Mouse (Mus musculus): ENCODE data around the gene Gpx1. TPM values are rescaled to one million over a fixed set of nuclear protein-coding genes. Genes with fewer than 3 reads are reported as not detected.
A peak's percentile ranks its signal among the peaks of the same experiment; 100 is the strongest.

The Gpx1 gene
- polyA plus RNA-seq, 1 experiment from 2014 or later: 453 TPM

- Histone ChIP-seq H3K27me3 (replicated peaks; ENCODE audit: control insufficient read depth, insufficient read depth, low read length) (no peaks in the 10 kb centered on the region), H3K4me2 (ENCODE audit: low read length) (no peak overlapping the region), H3K27ac (ENCODE audit: low read depth, low read length) (no peak overlapping the region), H3K9ac (ENCODE audit: low read depth, low read length) (no peak overlapping the region), H3K4me3 (ENCODE audit: low read length) (no peak overlapping the region), H3K36me3 (ENCODE audit: control insufficient read depth, insufficient read depth, low read length) (no peaks in the 10 kb centered on the region), H3K4me1 (ENCODE audit: control insufficient read depth, insufficient read depth, low read depth, low read length) (peaks cover 21% of the 10 kb centered on the region), H3K9me3 (ENCODE audit: control insufficient read depth, low read length) (no peaks in the 10 kb centered on the region)
- ATAC-seq: no peak
- 85% methylated on average over 4 of the region's 4 CpGs for WGBS
Observed at GRCm38 (mm10) chr9:108344471-108344870, 5.8 kb downstream of the Gpx1 start.

GRCm38 (mm10) chr9:108347024-108347423, 8.3 kb downstream of the Gpx1 start:
- 5% methylated on average over 11 of the region's 11 CpGs for WGBS
- ATAC-seq: no peak

GRCm38 (mm10) chr9:108347540-108348289, 9.0 kb downstream of the Gpx1 start, which contains the start of gene Usp4:
Gene Usp4 (plus strand): TSS chr9:108347853.
- no peaks in the 10 kb centered on the region for H3K9me3 ChIP-seq (ENCODE audit: control insufficient read depth, low read length)
- no peaks in the 10 kb centered on the region for H3K27me3 ChIP-seq (replicated peaks; ENCODE audit: control insufficient read depth, insufficient read depth, low read length)
- peak; percentile 97 for ATAC-seq
- peaks cover 11% of the 10 kb centered on the region for H3K4me1 ChIP-seq (ENCODE audit: control insufficient read depth, insufficient read depth, low read depth, low read length)
- H3K36me3 ChIP-seq (ENCODE audit: control insufficient read depth, insufficient read depth, low read length): peaks cover 20% of the 10 kb centered on the region
- peak within 1 kb of the TSS; percentile 99 for H3K4me3 ChIP-seq (ENCODE audit: low read length)
- peak within 1 kb of the TSS; percentile 98 for H3K27ac ChIP-seq (ENCODE audit: low read depth, low read length)
- WGBS: under 1% methylated on average over 55 of the region's 75 CpGs
- H3K4me2 ChIP-seq (ENCODE audit: low read length): peak within 1 kb of the TSS; percentile 92
- H3K9ac ChIP-seq (ENCODE audit: low read depth, low read length): peak within 1 kb of the TSS; percentile 90

More at GRCm38 (mm10) chr9:108347024-108347423, 8.3 kb downstream of the Gpx1 start:
- peak overlapping the region; percentile 90 for H3K9ac ChIP-seq (ENCODE audit: low read depth, low read length)
- H3K4me3 ChIP-seq (ENCODE audit: low read length): peak overlapping the region; percentile 99
- peak overlapping the region; percentile 92 for H3K4me2 ChIP-seq (ENCODE audit: low read length)
- peaks cover 11% of the 10 kb centered on the region for H3K4me1 ChIP-seq (ENCODE audit: control insufficient read depth, insufficient read depth, low read depth, low read length)
- H3K27me3 ChIP-seq (replicated peaks; ENCODE audit: control insufficient read depth, insufficient read depth, low read length): no peaks in the 10 kb centered on the region
- no peaks in the 10 kb centered on the region for H3K9me3 ChIP-seq (ENCODE audit: control insufficient read depth, low read length)
- peaks cover 17% of the 10 kb centered on the region for H3K36me3 ChIP-seq (ENCODE audit: control insufficient read depth, insufficient read depth, low read length)
- peak overlapping the region; percentile 98 for H3K27ac ChIP-seq (ENCODE audit: low read depth, low read length)

GRCm38 (mm10) chr9:108348290-108348680, 9.6 kb downstream of the Gpx1 start:
- Histone ChIP-seq H3K4me1 (ENCODE audit: control insufficient read depth, insufficient read depth, low read depth, low read length) (peaks cover 11% of the 10 kb centered on the region), H3K9ac (ENCODE audit: low read depth, low read length) (peak overlapping the region; percentile 90), H3K4me3 (ENCODE audit: low read length) (peak overlapping the region; percentile 99), H3K27me3 (replicated peaks; ENCODE audit: control insufficient read depth, insufficient read depth, low read length) (no peaks in the 10 kb centered on the region), H3K36me3 (ENCODE audit: control insufficient read depth, insufficient read depth, low read length) (peaks cover 24% of the 10 kb centered on the region), H3K27ac (ENCODE audit: low read depth, low read length) (peak overlapping the region; percentile 98), H3K4me2 (ENCODE audit: low read length) (peak overlapping the region; percentile 92), H3K9me3 (ENCODE audit: control insufficient read depth, low read length) (no peaks in the 10 kb centered on the region)
- ATAC-seq: no peak
- WGBS: 7% methylated on average over 14 of the region's 14 CpGs

- ATAC-seq: no peak
- WGBS: 91% methylated on average over 4 of the region's 4 CpGs
- H3K9me3 ChIP-seq (ENCODE audit: control insufficient read depth, low read length): no peaks in the 10 kb centered on the region
- H3K4me2 ChIP-seq (ENCODE audit: low read length): no peak overlapping the region
- H3K9ac ChIP-seq (ENCODE audit: low read depth, low read length): no peak overlapping the region
- no peak overlapping the region for H3K4me3 ChIP-seq (ENCODE audit: low read length)
- H3K4me1 ChIP-seq (ENCODE audit: control insufficient read depth, insufficient read depth, low read depth, low read length): peaks cover 11% of the 10 kb centered on the region
- no peak overlapping the region for H3K27ac ChIP-seq (ENCODE audit: low read depth, low read length)
- H3K27me3 ChIP-seq (replicated peaks; ENCODE audit: control insufficient read depth, insufficient read depth, low read length): no peaks in the 10 kb centered on the region
- H3K36me3 ChIP-seq (ENCODE audit: control insufficient read depth, insufficient read depth, low read length): peaks cover 34% of the 10 kb centered on the region
Observed at GRCm38 (mm10) chr9:108349727-108350126, 11.0 kb downstream of the Gpx1 start.

GRCm38 (mm10) chr9:108378234-108378633, 39.5 kb downstream of the Gpx1 start:
- H3K36me3 ChIP-seq (ENCODE audit: control insufficient read depth, insufficient read depth, low read length): peaks cover 54% of the 10 kb centered on the region
- ATAC-seq: no peak
- no peak overlapping the region for H3K4me3 ChIP-seq (ENCODE audit: low read length)
- 93% methylated on average over 9 of the region's 9 CpGs for WGBS
- H3K9ac ChIP-seq (ENCODE audit: low read depth, low read length): no peak overlapping the region
- H3K27me3 ChIP-seq (replicated peaks; ENCODE audit: control insufficient read depth, insufficient read depth, low read length): no peaks in the 10 kb centered on the region
- no peak overlapping the region for H3K4me2 ChIP-seq (ENCODE audit: low read length)
- H3K27ac ChIP-seq (ENCODE audit: low read depth, low read length): no peak overlapping the region
- no peaks in the 10 kb centered on the region for H3K4me1 ChIP-seq (ENCODE audit: control insufficient read depth, insufficient read depth, low read depth, low read length)
- no peaks in the 10 kb centered on the region for H3K9me3 ChIP-seq (ENCODE audit: control insufficient read depth, low read length)

- H3K9ac ChIP-seq (ENCODE audit: low read depth, low read length): no peak overlapping the region
- ATAC-seq: no peak
- no peak overlapping the region for H3K4me3 ChIP-seq (ENCODE audit: low read length)
- no peaks in the 10 kb centered on the region for H3K9me3 ChIP-seq (ENCODE audit: control insufficient read depth, low read length)
- no peak overlapping the region for H3K4me2 ChIP-seq (ENCODE audit: low read length)
- peaks cover 53% of the 10 kb centered on the region for H3K36me3 ChIP-seq (ENCODE audit: control insufficient read depth, insufficient read depth, low read length)
- no peak overlapping the region for H3K27ac ChIP-seq (ENCODE audit: low read depth, low read length)
- 90% methylated on average over 5 of the region's 5 CpGs for WGBS
- no peaks in the 10 kb centered on the region for H3K4me1 ChIP-seq (ENCODE audit: control insufficient read depth, insufficient read depth, low read depth, low read length)
- no peaks in the 10 kb centered on the region for H3K27me3 ChIP-seq (replicated peaks; ENCODE audit: control insufficient read depth, insufficient read depth, low read length)
Observed at GRCm38 (mm10) chr9:108378736-108379135, 40.0 kb downstream of the Gpx1 start.

- no peak for ATAC-seq
- H3K36me3 ChIP-seq (ENCODE audit: control insufficient read depth, insufficient read depth, low read length): peaks cover 52% of the 10 kb centered on the region
Observed at GRCm38 (mm10) chr9:108379294-108379693, 40.6 kb downstream of the Gpx1 start.

GRCm38 (mm10) chr9:108381382-108381781, 42.7 kb downstream of the Gpx1 start:
- no peaks in the 10 kb centered on the region for H3K4me1 ChIP-seq (ENCODE audit: control insufficient read depth, insufficient read depth, low read depth, low read length)
- peaks cover 50% of the 10 kb centered on the region for H3K36me3 ChIP-seq (ENCODE audit: control insufficient read depth, insufficient read depth, low read length)
- no peak overlapping the region for H3K27ac ChIP-seq (ENCODE audit: low read depth, low read length)
- no peaks in the 10 kb centered on the region for H3K27me3 ChIP-seq (replicated peaks; ENCODE audit: control insufficient read depth, insufficient read depth, low read length)
- H3K9ac ChIP-seq (ENCODE audit: low read depth, low read length): no peak overlapping the region
- H3K4me2 ChIP-seq (ENCODE audit: low read length): no peak overlapping the region
- WGBS: 99% methylated on average over 9 of the region's 9 CpGs
- no peak for ATAC-seq
- no peaks in the 10 kb centered on the region for H3K9me3 ChIP-seq (ENCODE audit: control insufficient read depth, low read length)
- no peak overlapping the region for H3K4me3 ChIP-seq (ENCODE audit: low read length)

More at GRCm38 (mm10) chr9:108379294-108379693, 40.6 kb downstream of the Gpx1 start:
- H3K27ac ChIP-seq (ENCODE audit: low read depth, low read length): no peak overlapping the region
- no peak overlapping the region for H3K9ac ChIP-seq (ENCODE audit: low read depth, low read length)
- H3K4me1 ChIP-seq (ENCODE audit: control insufficient read depth, insufficient read depth, low read depth, low read length): no peaks in the 10 kb centered on the region
- no peaks in the 10 kb centered on the region for H3K27me3 ChIP-seq (replicated peaks; ENCODE audit: control insufficient read depth, insufficient read depth, low read length)
- no peaks in the 10 kb centered on the region for H3K9me3 ChIP-seq (ENCODE audit: control insufficient read depth, low read length)
- no peak overlapping the region for H3K4me3 ChIP-seq (ENCODE audit: low read length)
- H3K4me2 ChIP-seq (ENCODE audit: low read length): no peak overlapping the region
- WGBS: 89% methylated on average over 4 of the region's 4 CpGs
